Mouse (Mus musculus) hindbrain, postnatal 0 days (tissue): ENCODE measurements at regions not wholly inside any gene's neighbourhood (a gene's known extent, or its start where the extent isn't known, plus 50 kb on each side); places are given as distances from the start of the nearest gene placed in this dataset.
"Not testable (repeated sequence)": the region's sequence is repeated elsewhere in the genome, so short reads cannot be mapped to it uniquely, and the experiment has no call there.

Experiments
- ATAC-seq: fragments of 200-750 bp; cut with Nextera tagmentation; 2 replicates; pipeline ENCODE4 v1.8.0; 2017; ENCODE audit warnings: mild to moderate bottlenecking, moderate TSS enrichment, moderate library complexity
- DNase-seq: peaks from one replicate; pipeline ENCODE4 v3.0.0-alpha.2; 2015; ENCODE audit warnings: low spot score
- H3K27ac ChIP-seq: fragments of 300-500 bp; sonication (generic); 2 replicates; pipeline ENCODE4 v1.5.1; 2014; ENCODE audit warnings: mild to moderate bottlenecking
- H3K27me3 ChIP-seq: fragments of 300-500 bp; sonication (generic); 2 replicates; pipeline ENCODE4 v1.6.1; 2014; ENCODE audit warnings: low read length, mixed read lengths; ENCODE audit not compliant: insufficient read depth
- H3K36me3 ChIP-seq: fragments of 300-500 bp; sonication (generic); 2 replicates; pipeline ENCODE4 v1.6.1; 2014; ENCODE audit warnings: low read length, mixed read lengths; ENCODE audit not compliant: insufficient read depth
- H3K4me1 ChIP-seq: fragments of 300-500 bp; sonication (generic); 2 replicates; pipeline ENCODE4 v1.6.1; 2014; ENCODE audit warnings: antibody characterized with exemption, low read length, mixed read lengths; ENCODE audit not compliant: insufficient read depth
- H3K4me2 ChIP-seq: fragments of 300-500 bp; sonication (generic); 2 replicates; pipeline ENCODE4 v1.6.1; 2014; ENCODE audit warnings: low read depth, mild to moderate bottlenecking, low read length, moderate library complexity, mixed read lengths
- H3K4me3 ChIP-seq: fragments of 300-500 bp; sonication (generic); 2 replicates; pipeline ENCODE4 v1.5.1; 2014; ENCODE audit warnings: low read length
- H3K9ac ChIP-seq: fragments of 300-500 bp; sonication (generic); replicated peaks from 2 replicates; pipeline ENCODE4 v1.6.1; 2014; ENCODE audit warnings: mild to moderate bottlenecking, low read length, moderate library complexity, mixed read lengths
- H3K9me3 ChIP-seq: fragments of 300-500 bp; sonication (generic); 2 replicates; pipeline ENCODE4 v1.6.1; 2016; ENCODE audit warnings: low read length, mixed read lengths
- CTCF ChIP-seq: IDR thresholded peaks from 2 replicates; pipeline ENCODE4 v1.5.1; 2016; ENCODE audit warnings: antibody characterized with exemption, control low read depth, low read depth
- WGBS: fragments of 180-500 bp; shearing (Covaris S2); extraction: QIAGEN DNeasy Blood & Tissue Kit; methylation state at CpG from one replicate; pipeline ENCODE4 v1.1.7; 2014; 5-methylcytosine and 5-hydroxymethylcytosine counted together

GRCm38 (mm10) chr11:15981547-15981946 is 276.0 kb upstream of the Vstm2a start:
- H3K9ac ChIP-seq: no peak overlapping the region
- no peak overlapping the region for H3K4me2 ChIP-seq
- DNase-seq (no peak), ATAC-seq (no peak)
- no peak for TF ChIP-seq CTCF
- H3K9me3 ChIP-seq: no peaks in the 10 kb centered on the region
- no peak overlapping the region for H3K4me3 ChIP-seq
- no peak overlapping the region for H3K27ac ChIP-seq
- no peaks in the 10 kb centered on the region for H3K36me3 ChIP-seq
- H3K27me3 ChIP-seq: no peaks in the 10 kb centered on the region
- H3K4me1 ChIP-seq: no peaks in the 10 kb centered on the region
- WGBS: 65% methylated on average over 5 of the region's 5 CpGs

- Histone ChIP-seq H3K27ac (no peak overlapping the region), H3K9ac (no peak overlapping the region), H3K27me3 (no peaks in the 10 kb centered on the region), H3K9me3 (no peaks in the 10 kb centered on the region), H3K4me1 (no peaks in the 10 kb centered on the region), H3K4me2 (no peak overlapping the region), H3K36me3 (no peaks in the 10 kb centered on the region), H3K4me3 (no peak overlapping the region)
- TF ChIP-seq CTCF: no peak
- no peak for ATAC-seq
- peak; percentile 6 for DNase-seq
- WGBS: 73% methylated on average over 4 of the region's 4 CpGs
Observed at GRCm38 (mm10) chr11:15984517-15984916, 273.0 kb upstream of the Vstm2a start.

DNA sequence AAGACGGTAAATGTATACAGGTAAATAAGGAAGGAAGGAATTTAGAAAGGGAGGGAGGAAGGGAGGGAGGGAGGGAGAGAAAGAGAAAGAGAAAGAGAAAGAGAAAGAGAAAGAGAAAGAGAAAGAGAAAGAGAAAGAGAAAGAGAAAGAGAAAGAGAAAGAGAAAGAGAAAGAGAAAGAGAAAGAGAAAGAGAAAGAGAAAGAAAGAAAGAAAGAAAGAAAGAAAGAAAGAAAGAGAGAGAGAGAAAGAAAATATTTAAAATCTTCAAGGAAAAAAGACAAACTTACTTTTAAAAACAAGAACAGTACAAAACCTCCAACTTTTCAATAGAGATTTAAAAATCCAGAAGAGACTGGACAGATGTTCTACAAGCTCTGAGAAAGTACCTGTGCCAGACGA is 261.1 kb upstream of the Vstm2a start:
- H3K4me3 ChIP-seq, H3K27me3 ChIP-seq, DNase-seq, ATAC-seq, H3K9me3 ChIP-seq, H3K4me1 ChIP-seq, H3K4me2 ChIP-seq, H3K36me3 ChIP-seq, H3K9ac ChIP-seq, H3K27ac ChIP-seq: not testable (repeated sequence)
- 84% methylated on average over 2 of the region's 2 CpGs for WGBS

- H3K9me3 ChIP-seq: no peaks in the 10 kb centered on the region
- no peaks in the 10 kb centered on the region for H3K27me3 ChIP-seq
- no peak overlapping the region for H3K27ac ChIP-seq
- H3K4me2 ChIP-seq: no peak overlapping the region
- H3K4me1 ChIP-seq: no peaks in the 10 kb centered on the region
- no peak overlapping the region for H3K9ac ChIP-seq
- WGBS: 88% methylated on average over 2 of the region's 2 CpGs
- no peak for ATAC-seq
- no peak for DNase-seq
- H3K4me3 ChIP-seq: no peak overlapping the region
- no peaks in the 10 kb centered on the region for H3K36me3 ChIP-seq
- no peak for TF ChIP-seq CTCF
Observed at GRCm38 (mm10) chr11:16001953-16002352, 255.6 kb upstream of the Vstm2a start.
